Mouse (Mus musculus) cerebellum, adult (tissue): ENCODE results near the gene Ifna6.
"Not testable (repeated sequence)": the region's sequence is repeated elsewhere in the genome, so short reads cannot be mapped to it uniquely, and the experiment has no call there.

Experiments
- ATAC-seq: cut with Nextera tagmentation; 2 replicates; pipeline ENCODE4 v1.9.2; 2017; ENCODE audit warnings: mild to moderate bottlenecking, moderate library complexity, mixed read lengths; ENCODE audit not compliant: insufficient number of reproducible peaks, low FRiP score, low TSS enrichment

Gene Ifna6

DNA sequence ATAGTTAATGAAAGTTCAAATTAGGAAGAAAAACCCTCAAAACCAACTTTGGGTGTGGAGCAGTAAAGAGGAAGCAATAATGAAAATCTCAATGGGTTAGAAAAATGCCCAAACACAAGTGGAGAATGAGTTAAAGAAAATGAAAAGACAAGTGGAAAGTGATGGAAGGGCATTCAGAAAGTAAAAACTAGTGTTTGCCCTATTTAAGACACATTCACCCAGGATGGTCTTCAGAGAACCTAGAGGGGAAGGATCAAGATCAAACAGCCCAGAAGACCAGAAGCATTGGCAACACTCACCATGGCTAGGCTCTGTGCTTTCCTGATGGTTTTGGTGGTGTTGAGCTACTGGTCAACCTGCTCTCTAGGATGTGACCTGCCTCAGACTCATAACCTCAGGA lies at the start of gene Ifna6:
TSS of gene Ifna6 (plus strand) at position 301 of the 400 bp plus-strand sequence.
- ATAC-seq: not testable (repeated sequence)

DNA sequence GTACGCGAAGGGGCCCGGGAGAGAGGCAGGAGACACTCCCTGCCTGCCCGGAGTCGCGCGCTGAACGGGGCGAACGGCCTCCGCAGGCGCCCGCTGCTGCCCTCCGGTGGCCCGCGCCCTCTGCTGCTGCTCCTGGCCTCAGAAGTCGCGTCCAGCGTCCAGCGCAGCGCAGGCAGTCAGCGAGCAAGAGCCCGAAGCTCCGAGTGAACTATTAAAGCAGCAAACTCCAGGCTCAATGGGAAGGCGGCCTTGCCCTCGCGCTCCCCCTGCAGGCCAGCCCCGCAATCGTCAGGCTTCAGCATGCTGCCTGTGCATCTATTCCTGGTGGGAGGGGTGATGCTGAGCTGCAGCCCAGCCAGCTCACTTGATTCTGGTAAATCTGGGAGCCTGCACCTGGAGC lies 47.7 kb upstream of the Ifna6 start, which contains the start of gene Gm13272:
TSS of gene Gm13272 (plus strand) at position 301 of the 400 bp plus-strand sequence.
- not testable (repeated sequence) for ATAC-seq

DNA sequence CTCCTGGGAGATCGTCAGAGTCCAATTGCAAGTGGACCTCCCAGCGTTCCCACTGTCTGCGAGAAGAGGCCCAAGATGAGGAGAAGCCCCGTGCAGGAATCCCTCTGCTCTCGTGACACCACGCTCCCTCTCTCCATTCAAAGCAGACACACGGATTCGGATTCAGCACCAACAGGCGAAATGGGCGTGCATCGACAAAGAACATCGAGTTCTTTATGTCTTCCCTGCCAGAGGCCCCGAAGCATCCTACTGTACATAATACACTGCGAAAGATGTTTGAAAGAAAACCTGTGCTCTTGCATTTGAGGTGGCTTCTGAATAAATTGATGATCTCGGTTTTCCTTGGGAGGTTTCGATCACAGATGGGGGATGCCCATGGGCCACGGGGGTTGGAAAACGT lies 46.9 kb upstream of the Ifna6 start:
- not testable (repeated sequence) for ATAC-seq

- not testable (repeated sequence) for ATAC-seq
Observed at GRCm38 (mm10) chr4:88781831-88782230, 45.4 kb upstream of the Ifna6 start, which contains the start of gene Ifnz. Ifnz (plus strand) TSS chr4:88782131.

DNA sequence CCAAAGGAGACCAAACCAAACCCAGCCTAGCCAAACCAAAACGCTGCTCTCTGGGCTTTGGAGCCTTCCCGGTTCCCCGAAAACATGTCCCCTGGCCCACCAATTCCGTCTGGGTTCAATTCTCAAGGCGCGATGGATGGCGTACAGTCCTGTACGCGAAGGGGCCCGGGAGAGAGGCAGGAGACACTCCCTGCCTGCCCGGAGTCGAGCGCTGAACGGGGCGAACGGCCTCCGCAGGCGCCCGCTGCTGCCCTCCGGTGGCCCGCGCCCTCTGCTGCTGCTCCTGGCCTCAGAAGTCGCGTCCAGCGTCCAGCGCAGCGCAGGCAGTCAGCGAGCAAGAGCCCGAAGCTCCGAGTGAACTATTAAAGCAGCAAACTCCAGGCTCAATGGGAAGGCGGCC lies 44.9 kb upstream of the Ifna6 start:
- not testable (repeated sequence) for ATAC-seq

DNA sequence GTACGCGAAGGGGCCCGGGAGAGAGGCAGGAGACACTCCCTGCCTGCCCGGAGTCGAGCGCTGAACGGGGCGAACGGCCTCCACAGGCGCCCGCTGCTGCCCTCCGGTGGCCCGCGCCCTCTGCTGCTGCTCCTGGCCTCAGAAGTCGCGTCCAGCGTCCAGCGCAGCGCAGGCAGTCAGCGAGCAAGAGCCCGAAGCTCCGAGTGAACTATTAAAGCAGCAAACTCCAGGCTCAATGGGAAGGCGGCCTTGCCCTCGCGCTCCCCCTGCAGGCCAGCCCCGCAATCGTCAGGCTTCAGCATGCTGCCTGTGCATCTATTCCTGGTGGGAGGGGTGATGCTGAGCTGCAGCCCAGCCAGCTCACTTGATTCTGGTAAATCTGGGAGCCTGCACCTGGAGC lies 41.8 kb upstream of the Ifna6 start, which contains the start of gene Gm13276:
TSS of gene Gm13276 (plus strand) at position 301 of the 400 bp plus-strand sequence.
- ATAC-seq: not testable (repeated sequence)

GRCm38 (mm10) chr4:88788402-88788801 lies 38.8 kb upstream of the Ifna6 start, which contains the start of gene Gm13277:
Gm13277 (plus strand) TSS chr4:88788632.
- not testable (repeated sequence) for ATAC-seq

DNA sequence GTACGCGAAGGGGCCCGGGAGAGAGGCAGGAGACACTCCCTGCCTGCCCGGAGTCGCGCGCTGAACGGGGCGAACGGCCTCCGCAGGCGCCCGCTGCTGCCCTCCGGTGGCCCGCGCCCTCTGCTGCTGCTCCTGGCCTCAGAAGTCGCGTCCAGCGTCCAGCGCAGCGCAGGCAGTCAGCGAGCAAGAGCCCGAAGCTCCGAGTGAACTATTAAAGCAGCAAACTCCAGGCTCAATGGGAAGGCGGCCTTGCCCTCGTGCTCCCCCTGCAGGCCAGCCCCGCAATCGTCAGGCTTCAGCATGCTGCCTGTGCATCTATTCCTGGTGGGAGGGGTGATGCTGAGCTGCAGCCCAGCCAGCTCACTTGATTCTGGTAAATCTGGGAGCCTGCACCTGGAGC lies 36.0 kb upstream of the Ifna6 start, which contains the start of gene Gm13278:
TSS of gene Gm13278 (plus strand) at position 301 of the 400 bp plus-strand sequence.
- ATAC-seq: not testable (repeated sequence)

GRCm38 (mm10) chr4:88793936-88794675 lies 33.1 kb upstream of the Ifna6 start, which contains the start of gene Gm13275:
Gm13275 (plus strand) TSS chr4:88794487.
- ATAC-seq: not testable (repeated sequence)

DNA sequence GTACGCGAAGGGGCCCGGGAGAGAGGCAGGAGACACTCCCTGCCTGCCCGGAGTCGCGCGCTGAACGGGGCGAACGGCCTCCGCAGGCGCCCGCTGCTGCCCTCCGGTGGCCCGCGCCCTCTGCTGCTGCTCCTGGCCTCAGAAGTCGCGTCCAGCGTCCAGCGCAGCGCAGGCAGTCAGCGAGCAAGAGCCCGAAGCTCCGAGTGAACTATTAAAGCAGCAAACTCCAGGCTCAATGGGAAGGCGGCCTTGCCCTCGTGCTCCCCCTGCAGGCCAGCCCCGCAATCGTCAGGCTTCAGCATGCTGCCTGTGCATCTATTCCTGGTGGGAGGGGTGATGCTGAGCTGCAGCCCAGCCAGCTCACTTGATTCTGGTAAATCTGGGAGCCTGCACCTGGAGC lies 30.1 kb upstream of the Ifna6 start, which contains the start of gene Gm13279:
TSS of gene Gm13279 (plus strand) at position 301 of the 400 bp plus-strand sequence.
- ATAC-seq: not testable (repeated sequence)

DNA sequence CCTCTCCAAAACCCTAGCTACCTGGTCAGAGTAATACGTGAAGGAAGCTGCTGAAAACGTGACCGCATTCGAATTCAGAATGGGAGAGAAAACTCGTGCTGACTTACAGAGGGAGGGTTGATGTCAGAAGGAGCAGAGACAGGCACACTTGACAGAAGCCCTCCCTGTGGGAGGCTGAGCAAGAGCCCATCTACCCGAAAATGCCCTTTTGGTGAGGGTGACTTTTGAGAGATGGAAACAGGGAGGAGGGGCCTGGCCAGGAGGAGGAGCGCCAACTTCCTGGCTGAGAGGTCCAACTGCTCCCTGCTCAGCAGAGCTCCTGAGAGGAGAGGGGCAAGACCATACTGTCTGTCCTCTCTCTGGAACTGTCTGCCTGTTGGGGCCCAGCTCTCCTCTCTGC lies 27.9 kb upstream of the Ifna6 start, which contains the start of gene Gm13285:
TSS of gene Gm13285 (plus strand) at position 301 of the 400 bp plus-strand sequence.
- not testable (repeated sequence) for ATAC-seq

DNA sequence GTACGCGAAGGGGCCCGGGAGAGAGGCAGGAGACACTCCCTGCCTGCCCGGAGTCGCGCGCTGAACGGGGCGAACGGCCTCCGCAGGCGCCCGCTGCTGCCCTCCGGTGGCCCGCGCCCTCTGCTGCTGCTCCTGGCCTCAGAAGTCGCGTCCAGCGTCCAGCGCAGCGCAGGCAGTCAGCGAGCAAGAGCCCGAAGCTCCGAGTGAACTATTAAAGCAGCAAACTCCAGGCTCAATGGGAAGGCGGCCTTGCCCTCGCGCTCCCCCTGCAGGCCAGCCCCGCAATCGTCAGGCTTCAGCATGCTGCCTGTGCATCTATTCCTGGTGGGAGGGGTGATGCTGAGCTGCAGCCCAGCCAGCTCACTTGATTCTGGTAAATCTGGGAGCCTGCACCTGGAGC lies 24.3 kb upstream of the Ifna6 start, which contains the start of gene Gm13287:
TSS of gene Gm13287 (plus strand) at position 301 of the 400 bp plus-strand sequence.
- ATAC-seq: not testable (repeated sequence)

- ATAC-seq: not testable (repeated sequence)
Observed at GRCm38 (mm10) chr4:88805231-88805630, 22.0 kb upstream of the Ifna6 start, which contains the start of gene Gm13288. Gm13288 (plus strand) TSS chr4:88805531.

GRCm38 (mm10) chr4:88805761-88806160 lies 21.5 kb upstream of the Ifna6 start:
- ATAC-seq: not testable (repeated sequence)

- no peak for ATAC-seq
Observed at GRCm38 (mm10) chr4:88815928-88816327, 11.3 kb upstream of the Ifna6 start, which contains the start of gene Ifna7. Ifna7 (plus strand) TSS chr4:88816228.

GRCm38 (mm10) chr4:88819659-88820058 lies 7.6 kb upstream of the Ifna6 start, which contains the start of gene Ifna11:
Ifna11 (plus strand) TSS chr4:88819959.
- no peak for ATAC-seq

DNA sequence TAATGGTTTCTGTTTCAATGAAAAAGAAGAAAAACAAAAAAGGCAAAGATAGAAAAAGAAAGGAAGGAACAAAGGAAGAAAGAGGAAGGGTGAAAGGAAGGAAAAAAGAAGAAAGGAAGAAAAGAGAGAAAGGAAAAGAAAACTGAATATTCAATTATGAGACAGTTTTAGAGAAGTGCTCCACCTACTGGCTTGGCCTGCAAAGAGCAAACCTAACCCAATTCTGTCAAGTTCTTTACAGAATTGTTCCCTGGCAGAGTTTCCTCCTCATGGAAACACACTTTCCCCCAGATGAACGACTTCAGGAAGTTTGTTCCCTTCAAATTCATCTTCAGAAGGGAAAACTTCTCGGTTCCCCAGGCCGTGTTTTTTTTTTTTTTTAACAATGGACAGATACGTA lies 4.2 kb upstream of the Ifna6 start:
- ATAC-seq: no peak

- ATAC-seq: no peak
Observed at GRCm38 (mm10) chr4:88830523-88830922, 3.3 kb downstream of the Ifna6 start.

DNA sequence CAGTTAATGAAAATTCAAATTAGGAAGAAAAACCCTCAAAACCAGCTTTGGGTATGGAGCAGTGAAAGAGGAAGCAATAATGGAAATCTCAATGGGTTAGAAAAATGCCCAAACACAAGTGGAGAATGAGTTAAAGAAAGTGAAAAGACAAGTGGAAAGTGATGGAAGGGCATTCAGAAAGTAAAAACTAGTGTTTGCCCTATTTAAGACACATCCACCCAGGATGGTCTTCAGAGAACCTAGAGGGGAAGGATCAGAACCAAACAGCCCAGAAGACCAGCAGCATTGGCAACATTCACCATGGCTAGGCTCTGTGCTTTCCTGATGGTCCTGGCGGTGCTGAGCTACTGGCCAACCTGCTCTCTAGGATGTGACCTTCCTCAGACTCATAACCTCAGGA lies 8.0 kb downstream of the Ifna6 start, which contains the start of gene Ifna5:
TSS of gene Ifna5 (plus strand) at position 301 of the 400 bp plus-strand sequence.
- ATAC-seq: not testable (repeated sequence)

DNA sequence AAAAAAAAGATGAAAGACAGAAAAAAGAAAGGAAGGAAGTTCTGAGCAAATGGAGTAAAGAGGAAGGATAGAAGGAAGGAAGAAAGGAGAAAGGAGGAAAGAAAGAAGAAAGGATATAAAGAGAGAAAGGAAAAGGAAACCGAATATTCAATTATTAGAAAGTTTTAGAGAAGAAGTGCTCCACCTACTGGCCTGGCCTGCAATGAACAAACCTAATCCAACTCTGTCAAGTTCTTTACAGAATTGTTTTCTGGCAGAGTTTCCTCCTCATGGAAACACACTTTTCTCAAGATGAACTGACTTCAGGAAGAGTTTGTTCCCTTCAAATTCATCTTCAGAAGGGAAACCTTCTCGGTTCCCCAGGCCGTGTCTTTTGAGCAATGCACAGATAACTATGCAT lies 11.6 kb downstream of the Ifna6 start:
- ATAC-seq: no peak

- no peak for ATAC-seq
Observed at GRCm38 (mm10) chr4:88840058-88840457, 12.8 kb downstream of the Ifna6 start.
